Mouse (Mus musculus) heart, embryonic 13.5 days (tissue): ENCODE results near the gene Papola. TPM values are rescaled to one million over a fixed set of nuclear protein-coding genes. Genes with fewer than 3 reads are reported as not detected.

ENCODE experiments used
- ATAC-seq: fragments of 200-750 bp; cut with Nextera tagmentation; 2 replicates; pipeline ENCODE4 v1.8.0; 2017; ENCODE audit warnings: moderate TSS enrichment; ENCODE audit not compliant: insufficient number of reproducible peaks, low FRiP score, low TSS enrichment; ENCODE audit errors: extremely low read depth
- H3K27ac ChIP-seq: fragments of 300-500 bp; sonication (generic); replicated peaks from 2 replicates; pipeline ENCODE4 v1.5.1; 2015; ENCODE audit warnings: moderate library complexity, mild to moderate bottlenecking, inconsistent platforms
- H3K27me3 ChIP-seq: fragments of 300-500 bp; sonication (generic); replicated peaks from 2 replicates; pipeline ENCODE4 v1.6.1; 2015; ENCODE audit warnings: mild to moderate bottlenecking, inconsistent platforms
- H3K36me3 ChIP-seq: fragments of 300-500 bp; sonication (generic); 2 replicates; pipeline ENCODE4 v1.6.1; 2015; ENCODE audit warnings: mild to moderate bottlenecking, inconsistent platforms
- H3K4me1 ChIP-seq: fragments of 300-500 bp; sonication (generic); 2 replicates; pipeline ENCODE4 v1.6.1; 2015; ENCODE audit warnings: inconsistent platforms
- H3K4me2 ChIP-seq: fragments of 300-500 bp; sonication (generic); 2 replicates; pipeline ENCODE4 v1.6.1; 2015; ENCODE audit warnings: inconsistent platforms, mild to moderate bottlenecking, moderate library complexity
- H3K4me3 ChIP-seq: fragments of 300-500 bp; sonication (generic); 2 replicates; pipeline ENCODE4 v1.5.1; 2015; ENCODE audit warnings: moderate library complexity, mild to moderate bottlenecking, inconsistent platforms
- H3K9ac ChIP-seq: fragments of 300-500 bp; sonication (generic); 2 replicates; pipeline ENCODE4 v1.6.1; 2015; ENCODE audit warnings: inconsistent platforms, mild to moderate bottlenecking, moderate library complexity
- H3K9me3 ChIP-seq: fragments of 300-500 bp; sonication (generic); 2 replicates; pipeline ENCODE4 v1.6.1; 2016; ENCODE audit warnings: inconsistent platforms
- WGBS: fragments of 180-500 bp; shearing (Covaris S2); methylation state at CpG from one replicate; pipeline ENCODE4 v1.1.7; 2015; ENCODE audit warnings: mixed read lengths; 5-methylcytosine and 5-hydroxymethylcytosine counted together
- polyA plus RNA-seq: library from polyadenylated mRNA; unstranded; fragments of >200 nt; fragmentation: Nextera tagmentation; extraction: Ambion mirVana; gene quantifications from 2 replicates; pipeline ENCODE4 v1.2.1, GENCODE M21; 2015

Papola gene
- polyA plus RNA-seq, 1 experiment from 2014 or later = 134 TPM

DNA sequence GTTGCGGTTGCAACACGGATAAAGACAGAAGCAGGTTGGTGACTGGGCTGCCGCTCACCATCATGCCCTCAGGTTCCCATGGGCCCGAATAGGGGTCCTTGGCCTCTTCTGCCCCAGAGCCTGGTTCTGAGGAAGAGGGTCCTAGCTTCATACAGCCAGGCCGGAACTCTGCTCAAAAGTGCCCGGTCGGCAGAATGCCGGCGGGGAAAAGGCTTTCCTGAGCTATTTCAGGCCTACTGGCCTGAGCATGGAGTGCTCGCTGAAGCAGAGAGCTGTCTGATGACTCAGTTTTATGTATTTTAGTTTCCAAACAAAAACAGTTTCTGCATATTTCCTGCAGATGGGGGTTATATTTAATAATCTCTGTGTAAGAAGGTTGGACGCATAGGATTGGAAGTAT is 78.9 kb downstream of the Papola start:
- H3K27me3 ChIP-seq = no peaks in the 10 kb centered on the region
- ATAC-seq = no peak
- H3K27ac ChIP-seq = no peak overlapping the region
- no peaks in the 10 kb centered on the region for H3K4me1 ChIP-seq
- H3K9me3 ChIP-seq = peaks cover 6% of the 10 kb centered on the region
- WGBS = 83% methylated on average over 11 of the region's 11 CpGs
- H3K9ac ChIP-seq = no peak overlapping the region
- no peak overlapping the region for H3K4me3 ChIP-seq
- peaks cover 4% of the 10 kb centered on the region; the same call in 1 of the 2 replicates for H3K36me3 ChIP-seq
- H3K4me2 ChIP-seq = no peak overlapping the region

DNA sequence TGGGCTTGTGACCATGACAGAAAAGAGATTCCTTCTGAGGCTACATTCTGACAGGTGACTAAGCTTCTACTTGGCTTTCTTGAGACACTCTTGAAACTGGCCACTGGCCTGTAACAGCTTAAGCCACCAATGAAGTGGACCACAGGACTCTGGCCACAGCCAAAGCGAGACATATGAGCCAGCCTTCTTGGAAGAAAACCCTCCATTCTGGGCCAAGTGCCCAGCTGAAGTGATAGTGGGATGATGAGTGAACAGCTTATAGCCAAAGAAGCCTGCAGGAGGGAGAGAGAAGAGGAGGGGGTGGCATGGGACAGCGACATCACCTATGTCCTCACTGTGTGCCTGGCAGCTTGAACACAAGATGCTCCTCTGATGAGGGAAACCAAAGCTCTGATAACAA is 83.2 kb downstream of the Papola start:
- H3K9me3 ChIP-seq = peaks cover 6% of the 10 kb centered on the region
- H3K4me2 ChIP-seq = no peak overlapping the region
- no peak overlapping the region for H3K27ac ChIP-seq
- peaks cover 4% of the 10 kb centered on the region; the same call in 1 of the 2 replicates for H3K4me1 ChIP-seq
- no peaks in the 10 kb centered on the region for H3K36me3 ChIP-seq
- 73% methylated on average over 2 of the region's 2 CpGs for WGBS
- no peak for ATAC-seq
- no peak overlapping the region for H3K4me3 ChIP-seq
- no peak overlapping the region for H3K9ac ChIP-seq
- H3K27me3 ChIP-seq = peaks cover 28% of the 10 kb centered on the region; the same call in 1 of the 2 replicates

DNA sequence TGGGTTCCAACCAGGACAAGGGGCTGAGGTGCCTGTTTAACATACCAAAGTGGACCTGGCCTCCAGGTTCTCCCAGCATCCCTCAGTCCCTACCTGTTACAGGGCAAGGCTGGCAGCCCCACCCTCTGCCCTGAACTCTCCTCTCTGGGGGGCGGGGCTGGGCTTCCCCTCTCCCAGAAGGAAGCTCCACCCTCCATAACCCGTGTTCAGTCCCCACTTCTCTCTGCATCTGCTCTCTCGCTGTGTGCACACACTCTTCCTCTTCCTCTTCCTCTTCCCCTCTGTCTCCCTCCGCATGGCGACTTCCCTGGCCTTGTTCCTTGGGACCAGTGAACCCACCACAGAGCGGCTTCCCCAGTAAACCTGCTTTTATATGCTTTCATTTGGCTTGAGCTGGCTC is 84.7 kb downstream of the Papola start:
- Histone ChIP-seq H3K4me1 (peaks cover 4% of the 10 kb centered on the region; the same call in 1 of the 2 replicates), H3K27me3 (peaks cover 31% of the 10 kb centered on the region), H3K9ac (no peak overlapping the region), H3K4me3 (no peak overlapping the region), H3K36me3 (no peaks in the 10 kb centered on the region), H3K9me3 (peaks cover 6% of the 10 kb centered on the region), H3K27ac (no peak overlapping the region), H3K4me2 (peak overlapping the region; percentile 41; the same call in 1 of the 2 replicates)
- ATAC-seq = no peak
- WGBS = 29% methylated on average over 6 of the region's 6 CpGs

DNA sequence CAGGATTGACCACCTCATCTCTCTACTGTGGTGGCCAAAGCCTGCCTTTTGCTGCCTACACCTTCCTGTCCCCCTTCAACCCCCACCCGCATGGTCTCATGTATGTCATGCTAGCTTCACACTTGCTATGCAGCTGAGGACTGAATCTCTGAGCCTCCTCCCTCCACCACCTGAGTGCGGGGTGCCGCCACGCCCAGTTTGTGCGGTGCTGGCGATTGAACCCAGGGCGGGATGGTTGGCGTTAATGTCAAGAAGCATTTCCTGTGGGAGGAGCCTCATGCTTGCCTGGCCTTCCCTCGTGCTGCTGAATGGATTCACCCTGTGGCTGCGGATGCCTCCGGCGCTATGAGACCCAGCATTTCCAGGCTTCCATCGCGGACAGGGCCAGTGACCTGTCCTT is 85.2 kb downstream of the Papola start:
- WGBS = 28% methylated on average over 14 of the region's 14 CpGs
- no peak overlapping the region for H3K4me3 ChIP-seq
- H3K36me3 ChIP-seq = no peaks in the 10 kb centered on the region
- H3K9me3 ChIP-seq = peaks cover 4% of the 10 kb centered on the region
- H3K27ac ChIP-seq = no peak overlapping the region
- no peak for ATAC-seq
- peaks cover 36% of the 10 kb centered on the region for H3K27me3 ChIP-seq
- peaks cover 4% of the 10 kb centered on the region; the same call in 1 of the 2 replicates for H3K4me1 ChIP-seq
- H3K9ac ChIP-seq = no peak overlapping the region
- H3K4me2 ChIP-seq = peak overlapping the region; percentile 41; the same call in 1 of the 2 replicates

DNA sequence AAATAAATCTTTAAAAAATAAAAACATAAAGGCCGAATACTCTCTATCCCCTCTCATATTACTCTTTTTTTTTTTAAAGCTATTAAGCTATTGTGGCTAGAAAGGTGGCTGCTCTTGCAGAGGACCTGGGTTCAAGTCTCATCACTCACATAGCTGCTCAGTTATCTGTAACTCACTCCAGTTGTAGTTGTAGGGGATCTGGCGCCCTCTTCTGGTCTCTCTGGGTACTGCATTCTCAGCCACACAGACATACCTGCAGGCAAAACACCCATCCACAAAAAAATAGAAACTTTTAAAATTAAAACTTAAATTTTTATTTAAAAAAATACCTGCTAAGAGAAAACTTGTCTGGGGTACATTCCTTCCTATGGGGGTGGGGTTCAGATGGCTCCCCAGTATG is 88.8 kb downstream of the Papola start:
- ATAC-seq = no peak
- Histone ChIP-seq H3K36me3 (no peaks in the 10 kb centered on the region), H3K27ac (no peak overlapping the region), H3K9me3 (no peaks in the 10 kb centered on the region), H3K4me3 (no peak overlapping the region), H3K27me3 (peaks cover 50% of the 10 kb centered on the region), H3K9ac (no peak overlapping the region), H3K4me2 (no peak overlapping the region), H3K4me1 (peaks cover 7% of the 10 kb centered on the region; the same call in 1 of the 2 replicates)
- WGBS = 55% methylated on average over 2 of the region's 2 CpGs

DNA sequence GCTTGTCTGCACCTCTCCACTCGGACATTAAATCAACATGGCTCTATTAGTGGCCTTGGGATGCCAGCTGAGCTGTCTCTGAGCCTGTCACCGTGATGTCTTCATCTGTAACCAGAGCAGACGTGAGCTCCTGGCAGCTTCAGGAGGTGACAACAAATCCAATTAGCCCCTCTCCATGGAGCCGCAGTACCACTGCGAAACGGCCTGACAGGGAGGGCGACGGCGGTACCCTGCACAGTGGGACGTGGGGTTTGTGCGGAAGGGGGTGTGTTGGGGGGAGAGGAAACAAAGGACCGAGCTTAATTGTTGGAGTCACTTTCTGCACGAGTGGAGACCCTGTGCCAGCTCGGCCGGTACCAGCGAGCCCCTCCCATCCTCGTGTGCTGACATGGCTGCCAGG is 90.6 kb downstream of the Papola start:
- peaks cover 3% of the 10 kb centered on the region; the same call in 1 of the 2 replicates for H3K4me1 ChIP-seq
- no peak overlapping the region for H3K9ac ChIP-seq
- peaks cover 38% of the 10 kb centered on the region for H3K27me3 ChIP-seq
- peak overlapping the region; percentile 24; the same call in 1 of the 2 replicates for H3K4me3 ChIP-seq
- peak overlapping the region; percentile 56 for H3K4me2 ChIP-seq
- WGBS = 11% methylated on average over 17 of the region's 17 CpGs
- H3K36me3 ChIP-seq = no peaks in the 10 kb centered on the region
- H3K9me3 ChIP-seq = no peaks in the 10 kb centered on the region
- no peak for ATAC-seq
- H3K27ac ChIP-seq = no peak overlapping the region

DNA sequence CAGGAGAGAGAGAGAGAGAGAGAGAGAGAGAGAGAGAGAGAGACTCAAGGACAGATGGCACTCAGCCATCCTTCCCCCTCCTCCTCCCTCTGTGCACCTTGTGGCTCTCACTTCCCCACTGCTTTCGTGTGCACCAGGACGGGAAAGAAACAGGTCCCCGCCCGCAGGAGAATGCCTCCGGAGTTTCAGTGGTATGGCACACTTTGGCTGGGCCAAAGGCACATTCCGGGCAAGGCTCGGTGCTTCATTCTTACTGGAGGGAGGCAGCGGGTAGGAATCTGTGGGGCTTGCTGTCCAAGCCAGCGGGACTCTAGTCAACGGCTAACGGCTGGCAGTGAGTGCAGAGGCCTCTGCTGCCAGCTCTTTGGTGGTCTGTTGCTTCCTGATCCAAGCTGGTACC is 92.0 kb downstream of the Papola start:
- no peaks in the 10 kb centered on the region for H3K36me3 ChIP-seq
- no peak overlapping the region for H3K4me3 ChIP-seq
- no peak for ATAC-seq
- WGBS = 58% methylated on average over 11 of the region's 11 CpGs
- H3K27me3 ChIP-seq = peaks cover 25% of the 10 kb centered on the region
- H3K4me1 ChIP-seq = 0 out of 2 replicates have a peak, but pooled peaks cover 3% of the 10 kb centered on the region
- no peak overlapping the region for H3K27ac ChIP-seq
- no peaks in the 10 kb centered on the region for H3K9me3 ChIP-seq
- H3K4me2 ChIP-seq = no peak overlapping the region
- H3K9ac ChIP-seq = no peak overlapping the region

DNA sequence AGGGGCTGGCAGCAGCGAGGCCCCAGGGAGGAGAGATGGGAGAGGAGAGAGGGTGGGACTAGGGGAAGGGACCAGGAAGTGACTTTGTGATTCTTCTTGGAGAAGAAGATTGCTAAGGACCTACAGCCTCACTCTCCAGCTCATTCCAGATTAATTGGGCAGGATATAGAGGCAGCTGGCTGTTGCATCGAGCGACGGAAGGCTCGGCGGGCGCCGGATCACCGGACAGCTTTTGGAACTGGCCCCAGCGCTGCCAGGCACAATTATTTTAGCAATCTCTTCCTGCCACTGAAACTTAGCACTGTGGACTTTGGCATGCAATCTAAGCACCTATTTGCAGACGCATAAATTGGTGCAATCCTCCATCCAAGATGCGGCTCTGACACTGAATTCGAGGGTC is 92.4 kb downstream of the Papola start:
- ATAC-seq = no peak
- H3K9ac ChIP-seq = no peak overlapping the region
- WGBS = 85% methylated on average over 13 of the region's 13 CpGs

DNA sequence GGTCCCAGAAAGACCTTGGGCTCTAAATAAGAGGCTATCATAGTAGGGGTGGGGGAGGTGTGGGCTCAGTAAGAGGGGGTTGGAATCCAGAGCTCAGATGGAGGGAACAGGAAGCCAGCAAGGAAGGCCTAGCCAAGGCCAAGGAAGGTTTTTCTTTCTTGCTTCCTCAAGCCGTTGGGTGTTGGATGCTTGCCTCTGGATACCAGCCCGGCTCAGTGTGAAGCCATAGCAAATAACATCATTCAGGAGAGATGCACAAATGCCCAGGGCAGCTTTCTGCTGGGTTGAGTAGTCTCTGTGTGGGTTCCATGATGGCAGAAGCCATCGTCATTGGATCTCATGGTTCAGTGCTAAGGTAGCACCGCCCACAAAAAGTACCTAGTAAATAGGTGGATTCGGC is 94.3 kb downstream of the Papola start:
- no peak for ATAC-seq
- WGBS = 81% methylated on average over 5 of the region's 5 CpGs

More for the DNA sequence above, 92.4 kb downstream of the Papola start:
- H3K4me3 ChIP-seq = no peak overlapping the region
- no peaks in the 10 kb centered on the region for H3K36me3 ChIP-seq
- H3K27ac ChIP-seq = no peak overlapping the region
- H3K9me3 ChIP-seq = no peaks in the 10 kb centered on the region
- 0 out of 2 replicates have a peak, but pooled peaks cover 3% of the 10 kb centered on the region for H3K4me1 ChIP-seq
- no peak overlapping the region for H3K4me2 ChIP-seq
- peaks cover 25% of the 10 kb centered on the region for H3K27me3 ChIP-seq

DNA sequence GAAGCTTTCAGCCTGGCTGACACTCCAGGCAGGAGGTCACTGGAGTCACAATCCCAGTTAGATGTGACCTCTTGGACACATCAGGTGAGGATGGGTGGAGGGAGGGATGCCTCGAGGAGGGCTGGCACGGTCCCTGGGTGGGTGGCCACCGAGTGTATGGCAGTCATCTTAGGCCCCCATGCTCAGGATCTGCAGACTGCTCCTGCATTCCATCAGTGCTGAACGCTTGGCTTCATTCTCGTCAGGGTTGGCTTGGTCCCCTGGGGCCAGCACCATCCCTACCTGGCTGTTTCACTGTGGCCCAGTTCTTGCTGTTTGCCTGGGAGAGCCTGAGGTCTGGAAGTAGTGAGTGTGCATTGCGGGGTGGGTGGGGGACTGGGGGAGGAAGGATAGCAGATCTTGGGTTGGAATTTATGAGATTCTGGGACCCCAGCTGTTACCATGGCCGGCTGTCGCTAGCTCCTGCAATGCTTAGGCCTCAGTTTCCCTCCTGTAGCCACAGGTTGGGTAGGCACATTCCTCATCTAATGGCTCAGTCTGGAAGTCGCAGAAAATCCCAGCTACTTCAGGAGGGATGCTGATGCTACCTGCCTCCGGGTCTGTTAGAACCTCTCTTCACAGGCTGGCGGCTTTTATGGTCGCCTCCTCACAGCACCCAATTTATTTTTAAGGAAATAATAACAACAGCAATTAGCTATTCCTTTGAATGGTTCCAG is 99.5 kb downstream of the Papola start:
- Histone ChIP-seq H3K4me2 (no peak overlapping the region), H3K9me3 (no peaks in the 10 kb centered on the region), H3K27ac (no peak overlapping the region), H3K9ac (no peak overlapping the region), H3K27me3 (peaks cover 12% of the 10 kb centered on the region; the same call in 1 of the 2 replicates), H3K4me1 (no peaks in the 10 kb centered on the region), H3K4me3 (no peak overlapping the region), H3K36me3 (no peaks in the 10 kb centered on the region)
- WGBS = 71% methylated on average over 12 of the region's 12 CpGs
- no peak for ATAC-seq

More for the DNA sequence above, 94.3 kb downstream of the Papola start:
- H3K27ac ChIP-seq = no peak overlapping the region
- H3K27me3 ChIP-seq = peaks cover 22% of the 10 kb centered on the region
- H3K36me3 ChIP-seq = no peaks in the 10 kb centered on the region
- no peak overlapping the region for H3K4me3 ChIP-seq
- H3K4me1 ChIP-seq = 0 out of 2 replicates have a peak, but pooled peaks cover 3% of the 10 kb centered on the region
- no peaks in the 10 kb centered on the region for H3K9me3 ChIP-seq
- H3K9ac ChIP-seq = no peak overlapping the region
- no peak overlapping the region for H3K4me2 ChIP-seq

DNA sequence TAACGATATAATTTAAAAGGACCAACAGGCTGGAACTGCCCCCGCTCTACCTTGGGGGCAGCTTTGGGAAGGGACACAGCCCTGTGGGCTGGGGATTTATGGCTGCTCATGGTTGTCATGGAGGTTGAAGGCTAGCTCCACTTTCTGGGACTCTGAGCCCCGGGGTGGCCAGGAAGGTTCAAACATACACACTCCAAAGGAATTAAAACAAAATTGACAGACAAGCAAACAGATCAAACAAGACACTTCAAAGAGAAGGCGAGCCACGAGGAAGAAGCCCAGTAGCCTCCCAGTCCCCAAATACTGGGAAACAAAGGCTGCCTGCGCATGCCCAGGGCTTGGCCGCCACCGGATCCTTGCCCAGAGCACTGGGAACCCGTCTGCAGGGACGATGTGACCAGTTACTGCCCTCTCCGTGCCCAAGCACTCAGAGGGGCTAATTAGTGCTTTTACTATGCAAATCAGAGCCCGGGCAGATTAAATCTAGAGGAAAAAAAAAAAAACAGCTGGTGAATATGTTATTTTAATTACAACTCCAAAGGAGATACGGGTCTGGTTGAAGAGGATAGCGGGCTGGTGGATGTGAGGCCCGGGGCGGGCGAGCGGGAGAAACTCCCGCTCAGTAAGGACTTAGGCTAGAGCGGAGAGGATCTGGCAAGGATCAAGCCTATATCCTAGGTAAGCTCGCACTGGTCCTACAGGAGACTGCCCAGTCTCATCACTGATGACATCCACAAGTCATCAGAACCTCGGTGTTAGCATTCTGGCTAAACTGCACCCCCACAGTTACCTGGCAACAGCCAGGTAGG is 100.2 kb downstream of the Papola start:
- no peaks in the 10 kb centered on the region for H3K4me1 ChIP-seq
- H3K4me2 ChIP-seq = no peak overlapping the region
- ATAC-seq = no peak
- H3K4me3 ChIP-seq = no peak overlapping the region
- peaks cover 12% of the 10 kb centered on the region; the same call in 1 of the 2 replicates for H3K27me3 ChIP-seq
- H3K9me3 ChIP-seq = no peaks in the 10 kb centered on the region
- H3K27ac ChIP-seq = no peak overlapping the region
- H3K9ac ChIP-seq = no peak overlapping the region
- no peaks in the 10 kb centered on the region for H3K36me3 ChIP-seq
- WGBS = 44% methylated on average over 22 of the region's 22 CpGs
